Mouse (Mus musculus): Measurements from ENCODE around the gene Tsen2.

Gene Tsen2

DNA sequence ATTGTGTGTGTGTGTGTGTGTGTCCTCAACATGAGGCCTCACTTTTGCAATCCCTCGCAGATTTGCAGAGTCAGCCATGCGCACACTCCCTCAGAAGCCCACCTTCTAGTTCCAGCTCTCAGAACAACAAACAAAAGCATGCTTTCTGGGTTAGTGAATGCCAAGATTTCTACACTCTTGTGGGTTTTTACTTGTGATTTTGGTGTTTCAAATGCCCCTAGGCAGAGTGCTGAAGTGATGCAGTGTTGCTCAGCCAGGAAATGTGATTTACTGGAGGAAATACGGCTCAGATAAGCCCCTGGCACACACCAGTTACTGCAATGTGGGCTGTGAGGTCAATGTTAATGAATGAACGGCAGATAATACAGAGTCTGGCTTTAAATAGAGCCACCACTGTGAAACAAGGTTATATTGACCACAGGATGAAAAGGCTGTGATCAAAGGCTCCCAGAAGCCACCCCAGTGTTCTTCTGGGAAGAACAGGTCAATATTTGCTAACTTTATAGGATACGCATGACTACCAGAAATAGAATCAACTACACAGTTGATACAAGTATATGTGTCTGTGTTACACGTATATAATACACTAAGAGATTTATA lies 2.7 kb upstream of the Tsen2 start:
- no peak for DNase-seq

DNA sequence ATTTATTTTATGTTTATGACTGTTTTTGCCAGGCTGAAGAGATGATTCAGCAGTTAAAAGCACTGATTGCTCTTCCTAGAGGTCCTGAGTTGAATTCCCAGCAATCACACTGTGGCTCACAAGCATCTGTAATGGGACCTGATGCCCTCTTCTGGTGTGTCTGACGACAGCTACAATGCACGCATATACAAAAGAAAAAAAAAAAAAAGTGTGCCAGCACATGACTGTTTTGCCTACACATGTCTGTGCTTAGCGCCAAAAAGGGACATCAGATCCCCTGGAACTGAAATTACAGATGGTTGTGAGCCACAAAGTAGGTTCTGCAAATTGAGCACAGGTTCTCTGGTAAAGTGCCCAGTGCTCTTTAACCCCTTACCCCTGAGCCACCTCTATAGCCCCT lies 2.1 kb upstream of the Tsen2 start:
- no peak for DNase-seq

DNA sequence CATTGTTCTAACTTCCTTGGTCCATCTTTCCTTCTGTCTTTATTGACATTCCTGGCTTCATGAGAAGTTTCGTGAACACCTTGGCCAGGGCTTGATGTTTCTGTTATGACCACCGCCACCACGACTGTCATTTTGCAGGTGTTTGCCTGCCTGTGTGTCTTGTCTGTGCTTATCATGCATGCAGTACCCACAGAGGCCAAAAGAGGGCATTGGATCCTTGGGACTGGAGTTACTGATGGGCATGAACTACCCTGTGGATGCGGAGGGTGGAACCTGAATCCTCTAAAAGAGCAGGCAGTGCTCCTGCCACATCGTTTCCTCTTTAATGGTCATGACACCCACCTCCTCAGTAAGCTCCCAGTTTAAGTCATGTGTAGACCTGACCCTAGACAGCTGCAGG lies 1.8 kb downstream of the Tsen2 start:
- DNase-seq: peak; percentile 61

DNA sequence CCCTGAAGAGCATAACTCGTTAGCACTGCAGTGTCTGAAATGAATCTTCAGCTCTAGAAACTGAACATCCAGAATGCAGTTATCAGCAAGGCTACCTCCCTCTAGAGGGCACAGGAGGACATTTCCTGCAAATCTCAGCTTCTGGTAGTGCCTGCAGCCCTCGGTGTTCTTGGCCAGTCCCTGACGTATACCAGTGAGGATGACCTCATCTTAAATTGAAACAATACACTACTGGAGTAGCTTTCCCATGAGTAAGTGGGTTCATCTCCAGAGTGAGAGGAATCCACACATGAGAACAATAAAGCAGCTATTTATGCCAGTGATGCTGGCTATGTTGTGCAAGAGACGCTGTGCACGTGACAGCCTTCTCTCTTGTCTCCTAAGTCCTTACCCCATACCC lies 11.0 kb downstream of the Tsen2 start:
- no peak for DNase-seq

DNA sequence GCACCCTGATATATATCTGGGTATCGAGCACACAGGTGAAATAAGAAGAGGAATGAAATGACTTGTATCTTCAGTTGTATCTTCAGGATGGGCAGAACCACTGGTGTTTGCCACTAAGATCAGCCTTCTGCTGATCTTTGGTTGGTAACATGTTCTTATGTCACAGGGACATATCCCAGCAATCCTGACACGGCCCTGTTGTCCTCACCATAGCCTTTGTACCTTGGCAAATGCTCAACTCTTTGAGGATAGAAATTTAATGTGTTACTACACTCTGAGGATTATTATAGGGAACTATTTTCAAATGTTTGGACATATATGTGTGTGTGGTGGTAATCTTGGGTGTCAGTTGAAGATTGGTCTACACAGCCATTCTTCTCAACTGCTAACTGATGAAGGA lies 13.7 kb downstream of the Tsen2 start:
- DNase-seq: no peak

DNA sequence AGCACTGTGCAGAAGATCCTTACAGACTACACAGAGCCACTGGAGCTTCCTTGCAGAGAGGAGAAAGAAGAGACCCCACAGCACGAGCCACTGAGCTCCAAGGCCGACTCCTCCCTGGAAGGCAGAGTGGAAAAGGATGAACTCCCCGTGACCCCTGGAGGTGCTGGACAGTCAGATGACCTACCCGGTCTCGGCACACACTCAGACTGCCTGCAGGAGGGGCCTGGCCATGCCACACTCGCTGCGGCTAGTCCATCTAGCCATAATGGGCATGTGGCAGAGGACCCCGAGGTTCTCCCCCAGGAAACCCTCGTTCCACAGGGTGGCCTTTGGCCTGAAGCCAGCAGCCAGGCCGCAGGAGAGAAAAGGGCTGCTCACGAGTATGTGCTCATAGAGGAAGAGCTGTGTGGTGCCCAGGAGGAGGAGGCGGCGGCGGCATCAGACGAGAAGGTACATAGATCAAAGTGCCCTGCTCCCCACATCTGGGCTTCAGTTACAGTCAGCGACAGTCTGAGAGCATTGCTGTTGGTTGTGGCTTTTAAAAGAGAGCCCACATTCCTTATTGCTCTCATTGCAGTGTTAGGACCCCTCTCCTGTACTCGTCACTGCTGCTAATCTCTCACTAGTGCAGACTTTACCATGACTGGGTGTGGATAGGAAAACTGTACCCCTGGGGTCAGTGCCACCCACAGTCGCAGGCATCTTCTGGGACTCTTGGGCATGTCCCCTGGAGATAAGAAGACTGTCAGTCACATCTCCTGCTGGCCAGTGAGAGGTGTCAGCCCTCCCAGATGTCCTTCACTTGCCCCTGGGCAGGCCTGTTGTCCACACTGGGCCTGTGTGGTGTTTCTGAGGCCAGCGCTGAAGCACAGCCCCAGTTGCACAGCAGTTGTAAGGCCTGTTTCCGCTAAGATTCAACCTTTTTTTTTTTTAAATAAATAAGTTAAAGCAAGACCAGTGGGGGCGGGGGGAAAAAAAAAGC lies 15.5 kb downstream of the Tsen2 start:
- DNase-seq: peak; percentile 58

DNA sequence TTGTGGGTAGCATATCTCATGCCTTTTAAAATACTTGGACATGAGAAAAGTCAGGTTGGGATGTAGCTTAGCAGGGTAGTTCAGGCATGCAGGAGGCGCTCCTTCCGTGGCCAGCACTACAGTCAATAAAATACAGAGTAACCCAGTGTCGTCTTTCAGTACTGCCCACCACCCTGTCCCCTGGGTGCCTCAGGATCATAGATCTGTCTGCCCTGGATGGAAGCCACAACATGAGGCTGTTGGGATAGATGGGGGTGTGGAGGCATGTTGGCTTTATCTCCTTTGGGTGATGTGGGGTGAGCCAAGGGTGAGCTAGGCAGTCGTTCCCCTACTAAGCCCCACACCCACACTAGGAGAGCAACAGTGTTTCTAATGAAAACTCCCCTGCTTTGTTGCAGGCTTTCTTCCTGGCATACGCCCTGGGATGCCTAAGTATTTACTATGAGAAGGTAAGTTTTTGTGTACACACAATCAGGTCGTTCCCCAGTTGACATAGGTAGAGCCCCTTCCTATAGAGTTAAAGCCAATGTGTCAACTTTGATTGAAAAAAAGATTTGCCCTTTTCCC lies 21.1 kb downstream of the Tsen2 start:
- DNase-seq: no peak

DNA sequence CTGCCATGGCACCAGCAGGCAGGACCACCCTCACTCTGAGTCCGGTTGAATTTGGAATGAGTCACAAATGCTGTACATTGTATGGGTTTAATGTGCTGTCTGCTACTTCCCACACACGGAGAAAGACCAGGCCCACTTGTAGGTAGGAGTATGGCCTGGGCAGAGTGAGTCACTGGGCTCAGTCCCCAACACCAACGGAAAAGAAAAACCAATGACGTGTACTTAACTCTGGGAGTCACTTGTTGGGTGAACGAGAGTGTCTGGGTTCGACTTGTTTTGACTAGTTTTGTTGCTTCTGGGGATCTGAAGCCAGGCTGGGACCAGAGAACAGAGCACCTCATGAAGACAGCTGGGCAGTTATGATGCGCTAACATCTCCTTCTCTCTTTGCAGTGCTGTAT lies 29.7 kb downstream of the Tsen2 start:
- no peak for DNase-seq

DNA sequence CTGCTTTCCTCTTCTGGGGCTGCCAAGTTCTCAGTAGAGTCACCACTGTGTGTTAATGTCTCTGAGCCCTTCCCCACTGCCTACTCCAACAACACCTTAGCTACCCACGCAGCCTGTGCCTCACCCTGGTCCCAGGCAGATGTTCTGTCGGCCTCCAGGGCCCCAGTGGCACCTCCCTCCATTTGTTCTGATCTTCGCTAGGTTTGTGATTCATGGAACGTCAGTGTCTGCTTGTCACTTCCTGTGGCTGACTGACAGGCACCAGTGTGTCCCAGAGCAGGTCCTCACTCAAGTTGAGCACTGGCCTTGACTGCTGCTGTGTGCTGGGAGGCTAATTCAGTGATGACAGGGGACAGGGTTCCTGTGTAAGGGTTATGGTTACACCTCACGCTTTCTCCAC lies 32.9 kb downstream of the Tsen2 start:
- no peak for DNase-seq

DNA sequence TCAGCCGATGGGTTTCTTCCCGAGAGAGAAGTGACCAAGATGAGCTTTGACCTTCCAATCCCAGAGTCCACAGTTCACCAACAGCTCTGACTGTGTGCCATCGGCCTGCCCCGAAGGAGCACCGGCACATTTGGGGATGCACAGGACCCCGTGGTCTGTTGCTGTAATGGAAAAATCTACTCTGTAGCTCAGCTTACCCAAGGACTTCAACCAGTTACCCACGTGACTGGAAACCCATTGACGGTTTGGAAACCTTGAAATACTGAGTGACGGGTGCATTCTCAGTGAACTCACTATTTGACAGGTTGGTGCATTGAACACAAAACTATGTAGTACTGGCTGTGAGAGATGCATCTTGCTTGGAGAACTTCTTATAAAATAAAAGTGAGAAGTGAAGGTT lies 33.5 kb downstream of the Tsen2 start:
- DNase-seq: no peak

DNA sequence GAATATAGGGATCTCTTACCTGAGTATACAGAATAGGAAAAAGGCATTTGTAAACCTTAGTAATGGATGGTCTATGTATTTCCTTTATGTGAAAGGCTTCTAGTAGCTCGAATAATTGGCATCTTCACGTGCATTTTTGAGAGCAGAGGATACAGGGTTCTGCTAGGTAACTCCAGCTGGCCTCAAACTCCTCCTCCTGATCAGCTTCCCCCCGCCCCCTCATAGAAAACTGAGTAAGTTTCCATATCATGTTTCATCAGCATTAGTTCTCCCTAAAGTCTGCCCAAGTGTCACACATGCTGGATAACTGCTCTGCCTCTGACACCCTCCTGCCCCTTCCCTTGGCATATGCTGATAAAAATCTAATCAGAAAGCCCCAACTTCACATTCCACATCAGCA lies 36.3 kb downstream of the Tsen2 start:
- no peak for DNase-seq

DNA sequence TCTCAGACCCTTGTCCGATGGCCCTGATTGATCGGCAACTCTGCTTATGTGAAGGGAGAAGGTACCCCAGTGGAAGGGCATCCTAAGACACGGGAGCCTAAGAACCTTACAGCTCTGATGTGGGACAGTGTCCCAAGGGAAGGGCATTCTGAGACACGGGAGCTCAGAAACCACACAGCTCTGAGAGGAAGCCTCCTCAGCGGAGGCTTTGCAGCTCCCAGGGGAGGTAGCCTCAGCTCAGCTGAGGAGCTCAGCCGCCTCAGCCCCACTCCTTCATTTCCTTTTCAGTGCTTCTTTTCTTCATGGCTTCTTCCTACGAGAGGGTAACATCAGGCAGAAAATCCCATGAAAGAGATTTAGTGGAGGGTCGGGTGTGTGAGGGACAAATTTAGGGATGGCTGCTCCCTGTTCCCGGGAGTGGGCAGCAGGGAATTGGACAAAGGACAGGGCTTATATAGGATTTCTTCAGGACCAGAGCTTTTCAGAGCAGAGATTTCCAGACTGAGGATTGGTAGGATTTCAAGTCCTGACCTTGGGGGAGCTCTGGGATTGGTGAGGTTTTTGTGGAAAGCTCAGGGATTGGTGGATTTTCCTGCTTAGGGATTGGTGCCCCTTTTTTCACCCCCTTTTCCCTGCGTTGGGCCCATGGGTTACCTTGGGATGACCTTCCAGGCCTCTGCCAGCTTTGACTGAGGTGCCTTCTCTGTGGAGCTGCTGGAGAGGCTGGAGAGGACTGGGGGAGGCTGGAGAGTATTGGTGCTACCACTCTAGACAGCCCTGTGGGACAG lies 38.1 kb downstream of the Tsen2 start:
- no peak for DNase-seq

DNA sequence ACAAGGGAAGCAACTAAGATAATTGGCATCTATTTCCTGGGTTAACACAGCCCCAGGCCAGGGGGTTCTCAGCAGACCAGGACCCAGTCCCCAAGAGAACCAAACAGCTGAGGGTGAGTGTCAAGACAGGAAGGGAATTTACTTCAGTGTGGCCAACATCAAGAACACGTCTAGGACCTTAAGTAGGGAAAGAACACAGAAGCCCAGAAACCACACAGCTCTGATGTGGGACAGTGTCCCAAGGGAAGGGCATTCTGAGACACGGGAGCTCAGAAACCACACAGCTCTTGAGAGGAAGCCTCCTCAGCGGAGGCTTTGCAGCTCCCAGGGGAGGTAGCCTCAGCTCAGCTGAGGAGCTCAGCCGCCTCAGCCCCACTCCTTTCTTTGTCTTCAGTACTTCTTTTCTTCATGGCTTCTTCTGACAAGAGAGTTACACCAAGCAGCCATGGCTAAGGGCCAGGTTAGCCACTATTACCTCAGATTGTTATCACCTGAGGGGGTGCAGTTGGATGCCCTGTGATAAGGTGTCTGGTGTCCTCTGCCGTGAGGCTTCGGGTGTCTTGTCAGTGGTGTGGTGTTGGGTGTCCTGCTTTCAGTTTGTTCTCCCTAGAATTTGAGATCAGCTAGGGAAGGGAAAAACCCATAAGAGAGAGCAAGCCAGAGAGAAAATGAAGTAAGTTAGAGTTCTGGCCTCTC lies 39.1 kb downstream of the Tsen2 start:
- no peak for DNase-seq

DNA sequence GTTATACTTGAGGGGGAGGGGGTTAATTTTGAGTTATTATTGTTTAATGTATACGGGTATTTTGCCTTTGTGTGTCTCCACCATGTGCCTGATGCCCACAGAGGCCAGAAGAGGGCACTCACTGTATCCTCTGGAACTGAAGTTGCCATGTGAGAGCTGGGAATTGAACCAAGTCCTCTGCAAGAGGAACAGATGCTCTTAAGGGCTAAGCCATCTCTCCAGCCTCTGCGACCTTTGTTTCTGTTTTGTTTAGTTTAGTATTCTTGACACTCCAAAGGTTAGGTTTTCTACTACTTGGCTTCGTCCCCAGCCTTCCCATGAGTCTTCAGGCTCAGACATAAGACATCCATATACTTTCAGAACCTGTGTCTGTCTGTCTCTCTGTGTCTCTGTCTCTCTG lies 39.7 kb downstream of the Tsen2 start:
- no peak for DNase-seq

DNA sequence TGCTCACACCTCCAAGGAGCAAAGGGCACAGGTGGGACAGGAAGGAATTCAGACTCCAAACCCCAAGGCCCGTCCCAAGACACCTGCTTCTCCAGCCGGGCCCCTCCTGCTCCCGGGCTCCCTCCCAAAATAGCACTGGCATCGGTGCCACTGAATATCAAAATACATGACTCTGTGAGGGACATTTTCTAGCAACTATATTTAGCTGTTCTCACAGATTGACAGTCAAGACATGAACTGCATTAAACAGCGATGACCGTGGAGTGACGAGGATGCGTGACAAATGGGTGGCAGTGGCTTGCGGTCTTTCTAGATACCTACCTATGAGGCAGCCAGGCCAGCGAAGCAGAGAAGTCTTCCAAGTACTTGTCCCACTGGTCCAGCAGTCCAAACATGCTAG lies 41.9 kb downstream of the Tsen2 start:
- DNase-seq: no peak

DNA sequence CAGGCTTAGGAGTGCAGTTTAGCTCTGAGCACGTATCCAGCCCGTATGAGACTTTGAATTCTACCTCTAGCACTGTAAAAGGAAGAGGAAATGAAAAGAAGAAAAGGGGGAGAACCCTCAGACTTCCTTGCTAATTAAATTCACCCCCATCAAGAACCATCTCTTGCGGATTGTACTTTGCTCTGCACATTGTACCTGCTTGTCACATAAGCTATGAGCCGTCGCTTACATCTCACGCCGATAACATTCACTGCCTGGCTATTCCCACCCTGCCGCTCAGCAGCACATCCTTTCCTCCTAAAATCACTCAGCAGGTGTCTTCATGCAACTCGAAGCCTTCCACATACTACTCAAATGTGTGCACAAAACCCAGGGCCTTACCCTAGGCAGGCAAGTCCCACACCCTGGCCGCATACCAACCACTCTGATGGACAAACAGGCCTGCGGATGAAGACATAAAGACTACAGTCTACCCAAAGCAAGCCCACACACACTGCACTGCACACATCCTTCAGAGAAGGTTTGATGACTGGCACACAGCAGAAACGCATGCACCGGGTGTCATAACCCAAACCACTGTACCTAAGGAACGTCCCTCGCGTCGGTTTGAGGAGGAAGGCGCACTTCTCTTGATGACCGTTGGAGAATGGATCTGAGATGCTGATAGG lies 47.4 kb downstream of the Tsen2 start:
- DNase-seq: no peak

DNA sequence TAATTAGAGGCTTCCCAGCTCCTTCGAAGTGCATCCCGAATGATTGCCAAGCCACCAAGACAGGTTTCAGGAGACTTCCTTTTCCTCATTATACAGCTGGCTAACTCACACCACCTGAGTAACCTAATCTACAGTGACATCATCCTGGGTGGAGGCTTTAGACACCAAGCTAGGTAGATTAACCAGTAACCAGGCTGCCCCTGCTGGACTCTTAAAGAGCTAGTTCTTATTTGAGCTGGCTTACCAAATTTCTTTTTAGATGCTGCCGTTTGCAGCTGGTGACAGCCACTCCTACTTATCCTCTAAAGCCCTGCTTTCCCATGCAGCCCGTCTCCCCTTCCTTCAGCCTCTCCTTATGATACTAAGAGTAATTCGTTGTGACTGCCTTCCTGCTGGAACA lies 48.0 kb downstream of the Tsen2 start, which contains the start of gene Mkrn2os:
TSS of gene Mkrn2os (minus strand) at position 119 of the 400 bp plus-strand sequence.
- peak; percentile 72 for DNase-seq

DNA sequence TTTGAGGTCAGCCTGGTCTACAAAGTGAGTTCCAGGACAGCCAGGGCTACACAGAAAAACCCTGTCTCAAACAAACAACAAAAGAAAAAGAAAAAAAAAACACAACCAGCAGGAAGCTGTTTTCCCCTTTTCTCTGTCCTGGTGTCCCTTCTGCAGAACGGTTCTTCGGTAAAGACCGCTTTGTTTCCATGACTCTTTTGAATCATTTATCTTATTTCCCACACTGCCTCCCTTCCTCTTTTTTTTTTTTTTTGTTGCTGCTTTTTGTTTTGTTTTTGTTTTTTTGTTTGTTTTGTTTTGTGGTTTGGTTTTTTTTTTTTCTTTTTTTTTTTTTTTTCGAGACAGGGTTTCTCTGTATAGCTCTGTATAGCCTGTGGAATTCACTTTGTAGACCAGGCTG lies 48.8 kb downstream of the Tsen2 start:
- DNase-seq: no peak

DNA sequence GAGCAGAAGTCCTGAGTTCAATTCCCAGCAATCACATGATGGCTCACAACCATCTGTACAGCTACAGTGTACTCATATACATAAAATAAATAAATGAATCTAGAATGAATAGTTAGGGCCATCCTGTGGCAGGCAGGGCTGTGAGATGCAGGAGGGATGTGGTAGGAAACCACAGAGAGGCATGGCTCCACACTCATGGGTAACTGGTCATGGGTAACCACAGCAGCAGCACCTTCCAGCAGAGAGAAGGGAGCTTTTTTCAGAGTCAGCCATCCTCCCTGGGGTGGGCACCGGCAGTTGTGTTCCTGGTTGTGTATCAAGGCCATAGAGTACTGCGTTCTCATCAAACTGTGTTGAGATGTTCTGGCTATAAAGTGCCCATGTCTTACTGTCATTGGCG lies 50.0 kb downstream of the Tsen2 start:
- no peak for DNase-seq

DNA sequence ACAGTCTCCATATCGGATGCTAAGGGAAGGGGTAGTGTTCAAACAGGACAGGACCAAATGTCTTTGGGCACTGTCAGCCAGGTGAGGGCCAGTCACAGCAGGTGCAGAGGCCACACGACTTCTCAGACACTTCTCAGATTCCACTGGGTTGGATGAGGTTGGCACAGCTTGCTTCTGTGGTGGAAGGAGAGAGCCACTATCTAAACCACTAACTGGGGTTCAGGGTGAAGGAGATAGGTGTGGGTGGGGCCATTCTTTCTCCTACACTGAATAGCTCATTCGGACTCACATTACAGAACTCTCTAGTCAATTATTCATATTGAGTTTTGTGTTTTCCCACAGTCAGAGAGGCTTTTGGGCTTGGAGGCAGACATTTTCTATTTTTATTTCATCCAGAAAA lies 51.2 kb downstream of the Tsen2 start:
- no peak for DNase-seq

DNA sequence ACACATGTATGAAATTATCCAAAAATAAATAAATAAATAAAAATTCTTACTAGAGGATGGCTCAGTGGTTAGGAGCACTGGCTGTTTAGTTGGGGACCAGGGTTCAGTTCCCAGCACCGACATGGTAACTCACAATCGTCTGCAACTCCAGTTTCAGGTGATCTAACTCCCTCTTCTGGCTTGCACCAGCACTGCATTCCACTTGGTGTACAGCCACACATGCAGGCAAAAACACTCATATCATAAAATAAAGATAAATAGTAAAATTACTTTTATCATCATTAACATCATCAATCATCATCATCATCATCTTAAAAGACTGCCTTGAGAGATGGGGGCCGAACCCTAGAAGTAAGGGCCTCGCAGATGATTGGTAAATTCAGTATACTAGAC lies 56.9 kb downstream of the Tsen2 start:
- DNase-seq: peak; percentile 11

All from kidney, postnatal 14 days (tissue).